Mouse (Mus musculus): ENCODE data around the gene Olfr948. TPM values are rescaled to one million over a fixed set of nuclear protein-coding genes. Genes with fewer than 3 reads are reported as not detected.

Olfr948 gene
- not detected for polyA plus RNA-seq (2015; fragmentation: Illumina TruSeq; extraction: RNeasy Lipid Tissue Mini Kit (QIAGEN cat#74804); ENCODE audit: insufficient read depth, low read depth, low replicate concordance)

GRCm38 (mm10) chr9:39325945-39326344, at the start of gene Olfr948:
TSS of gene Olfr948 (minus strand) at chr9:39326045.

GRCm38 (mm10) chr9:39276718-39277117, 49.1 kb downstream of the Olfr948 start, which contains the start of gene Olfr945:
TSS of gene Olfr945 (minus strand) at chr9:39276818.

Other genes with a start within 250 kb of the Olfr948 start
- not detected for gene Olfr938, start 247.2 kb downstream of the Olfr948 start, polyA plus RNA-seq (2015; fragmentation: Illumina TruSeq; extraction: RNeasy Lipid Tissue Mini Kit (QIAGEN cat#74804); ENCODE audit: insufficient read depth, low read depth, low replicate concordance)
- not detected for gene Olfr27, start 197.9 kb downstream of the Olfr948 start, polyA plus RNA-seq (2015; fragmentation: Illumina TruSeq; extraction: RNeasy Lipid Tissue Mini Kit (QIAGEN cat#74804); ENCODE audit: insufficient read depth, low read depth, low replicate concordance)
- gene Olfr943, start 159.7 kb downstream of the Olfr948 start, polyA plus RNA-seq (2015; fragmentation: Illumina TruSeq; extraction: RNeasy Lipid Tissue Mini Kit (QIAGEN cat#74804); ENCODE audit: insufficient read depth, low read depth, low replicate concordance), result not detected
- gene Olfr944, start 124.1 kb downstream of the Olfr948 start, polyA plus RNA-seq (2015; fragmentation: Illumina TruSeq; extraction: RNeasy Lipid Tissue Mini Kit (QIAGEN cat#74804); ENCODE audit: insufficient read depth, low read depth, low replicate concordance), result not detected
- not detected for gene Olfr1537, start 76.1 kb downstream of the Olfr948 start, polyA plus RNA-seq (2015; fragmentation: Illumina TruSeq; extraction: RNeasy Lipid Tissue Mini Kit (QIAGEN cat#74804); ENCODE audit: insufficient read depth, low read depth, low replicate concordance)
- gene Olfr945, start 49.2 kb downstream of the Olfr948 start, polyA plus RNA-seq (2015; fragmentation: Illumina TruSeq; extraction: RNeasy Lipid Tissue Mini Kit (QIAGEN cat#74804); ENCODE audit: insufficient read depth, low read depth, low replicate concordance), result not detected
- gene Olfr951, start 61.4 kb upstream of the Olfr948 start, polyA plus RNA-seq (2015; fragmentation: Illumina TruSeq; extraction: RNeasy Lipid Tissue Mini Kit (QIAGEN cat#74804); ENCODE audit: insufficient read depth, low read depth, low replicate concordance), result not detected
- gene Olfr952, start 101.1 kb upstream of the Olfr948 start, polyA plus RNA-seq (2015; fragmentation: Illumina TruSeq; extraction: RNeasy Lipid Tissue Mini Kit (QIAGEN cat#74804); ENCODE audit: insufficient read depth, low read depth, low replicate concordance), result not detected
- gene Olfr954, start 130.7 kb upstream of the Olfr948 start, polyA plus RNA-seq (2015; fragmentation: Illumina TruSeq; extraction: RNeasy Lipid Tissue Mini Kit (QIAGEN cat#74804); ENCODE audit: insufficient read depth, low read depth, low replicate concordance), result not detected
- gene Olfr955, start 145.9 kb upstream of the Olfr948 start, polyA plus RNA-seq (2015; fragmentation: Illumina TruSeq; extraction: RNeasy Lipid Tissue Mini Kit (QIAGEN cat#74804); ENCODE audit: insufficient read depth, low read depth, low replicate concordance), result not detected
- not detected for gene Olfr44, start 167.9 kb upstream of the Olfr948 start, polyA plus RNA-seq (2015; fragmentation: Illumina TruSeq; extraction: RNeasy Lipid Tissue Mini Kit (QIAGEN cat#74804); ENCODE audit: insufficient read depth, low read depth, low replicate concordance)
- not detected for gene Olfr957, start 189.8 kb upstream of the Olfr948 start, polyA plus RNA-seq (2015; fragmentation: Illumina TruSeq; extraction: RNeasy Lipid Tissue Mini Kit (QIAGEN cat#74804); ENCODE audit: insufficient read depth, low read depth, low replicate concordance)
- not detected for gene Olfr958, start 228.0 kb upstream of the Olfr948 start, polyA plus RNA-seq (2015; fragmentation: Illumina TruSeq; extraction: RNeasy Lipid Tissue Mini Kit (QIAGEN cat#74804); ENCODE audit: insufficient read depth, low read depth, low replicate concordance)
- gene Olfr959, start 249.5 kb upstream of the Olfr948 start, polyA plus RNA-seq (2015; fragmentation: Illumina TruSeq; extraction: RNeasy Lipid Tissue Mini Kit (QIAGEN cat#74804); ENCODE audit: insufficient read depth, low read depth, low replicate concordance), result not detected